Mouse (Mus musculus): ENCODE data around the gene Adk. TPM values are rescaled to one million over a fixed set of nuclear protein-coding genes. Genes with fewer than 3 reads are reported as not detected.

Adk gene
- 237 and 285 TPM in 2 replicates for polyA plus RNA-seq (2015; fragmentation: Nextera tagmentation; extraction: Ambion mirVana)

DNA sequence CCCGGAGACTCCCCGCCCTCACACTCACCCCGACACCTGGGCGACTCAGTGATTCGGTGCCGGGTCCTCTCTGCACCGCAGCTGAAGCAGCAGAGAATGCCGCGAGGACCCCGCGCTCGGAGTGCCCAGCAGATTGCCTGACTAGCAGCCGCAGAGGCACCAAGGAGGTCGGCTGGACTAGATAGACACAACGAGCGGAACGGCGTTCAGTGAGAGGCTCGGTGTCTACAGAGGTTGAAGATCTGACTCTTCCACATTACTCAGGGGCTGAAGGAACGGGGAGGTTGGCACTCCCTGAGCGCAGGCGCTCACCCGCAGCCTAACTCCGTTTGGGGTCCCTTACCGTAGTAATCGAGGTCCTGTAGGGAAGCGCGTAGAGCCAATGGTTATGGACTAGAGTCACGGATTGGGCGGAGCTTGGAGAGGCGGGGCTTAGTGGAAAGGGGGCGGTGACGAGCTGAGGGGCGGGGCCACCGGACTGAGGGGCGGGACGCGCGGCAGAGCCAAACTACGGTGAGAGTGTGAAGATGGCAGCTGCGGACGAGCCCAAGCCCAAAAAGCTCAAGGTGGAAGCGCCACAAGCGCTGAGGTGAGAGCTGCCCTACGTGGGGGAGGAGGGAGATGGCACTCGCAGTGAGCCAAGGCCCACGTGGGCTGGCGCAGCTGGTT lies at the start of gene Adk, which contains the start of gene Ap3m1:
TSS of gene Adk (plus strand) at position 463 of the 669 bp plus-strand sequence.
TSS of gene Ap3m1 (minus strand) at position 397 of the 669 bp plus-strand sequence.

DNA sequence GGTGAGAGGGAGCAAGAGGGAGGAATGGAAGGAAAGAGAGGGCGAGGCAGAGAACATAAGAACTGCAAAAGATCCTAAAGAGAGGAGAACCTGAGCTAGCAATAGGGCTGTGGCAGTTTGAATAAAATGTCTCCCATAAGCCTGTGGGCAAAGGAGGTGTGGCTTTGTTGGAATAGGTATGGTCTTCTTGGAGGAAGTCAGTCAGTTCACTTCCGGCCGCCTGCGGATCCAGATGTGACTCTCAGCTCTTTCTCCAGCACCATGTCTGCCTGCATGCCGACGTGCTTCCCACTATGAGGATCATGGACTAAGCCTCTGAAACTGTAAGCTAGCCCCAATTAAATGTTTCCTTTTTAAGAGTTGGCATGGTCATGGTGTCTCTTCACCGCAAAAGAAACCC lies 428.9 kb downstream of the Adk start, which contains the start of gene Kat6b:
TSS of gene Kat6b (plus strand) at position 204 of the 400 bp plus-strand sequence.

Other genes with a start within 250 kb of the Adk start
- 2.0 and 3.5 TPM in 2 replicates for gene Plau, start 215.9 kb upstream of the Adk start, polyA plus RNA-seq (2015; fragmentation: Nextera tagmentation; extraction: Ambion mirVana)
- 22.7 and 24.6 TPM in 2 replicates for gene Vcl, start 123.2 kb upstream of the Adk start, polyA plus RNA-seq (2015; fragmentation: Nextera tagmentation; extraction: Ambion mirVana)
- 36.8 and 50.7 TPM in 2 replicates for gene Ap3m1, start 66 bp upstream of the Adk start, polyA plus RNA-seq (2015; fragmentation: Nextera tagmentation; extraction: Ambion mirVana)

Measured in adrenal gland, postnatal 0 days (tissue).